Mouse (Mus musculus) liver, embryonic 11.5 days (tissue): Measurements from ENCODE around the gene Glis2. TPM values are rescaled to one million over a fixed set of nuclear protein-coding genes. Genes with fewer than 3 reads are reported as not detected.
A peak's percentile ranks its signal among the peaks of the same experiment; 100 is the strongest.

Source experiments
- ATAC-seq: fragments of 200-750 bp; cut with Nextera tagmentation; replicated peaks from 2 replicates; pipeline ENCODE4 v1.8.0; 2017; ENCODE audit warnings: moderate number of reproducible peaks, mild to moderate bottlenecking, moderate TSS enrichment, moderate library complexity; ENCODE audit not compliant: low FRiP score
- DNase-seq: peaks from one replicate; pipeline ENCODE4 v3.0.0-alpha.2; 2017; ENCODE audit warnings: low spot score
- H3K27ac ChIP-seq: fragments of 300-500 bp; sonication (generic); 2 replicates; pipeline ENCODE4 v1.5.1; 2014; ENCODE audit warnings: mild to moderate bottlenecking, low read depth, low read length, control low read depth
- H3K27me3 ChIP-seq: fragments of 300-500 bp; sonication (generic); replicated peaks from 2 replicates; pipeline ENCODE4 v1.6.1; 2014; ENCODE audit warnings: low read length, mixed read lengths; ENCODE audit not compliant: control insufficient read depth, insufficient read depth
- H3K36me3 ChIP-seq: fragments of 300-500 bp; sonication (generic); 2 replicates; pipeline ENCODE4 v1.6.1; 2014; ENCODE audit warnings: mild to moderate bottlenecking, low read length, moderate library complexity, mixed read lengths; ENCODE audit not compliant: control insufficient read depth, insufficient read depth
- H3K4me1 ChIP-seq: fragments of 300-500 bp; sonication (generic); replicated peaks from 2 replicates; pipeline ENCODE4 v1.6.1; 2014; ENCODE audit warnings: low read length, mixed read lengths; ENCODE audit not compliant: control insufficient read depth, insufficient read depth
- H3K4me2 ChIP-seq: fragments of 300-500 bp; sonication (generic); 2 replicates; pipeline ENCODE4 v1.6.1; 2014; ENCODE audit warnings: mild to moderate bottlenecking, control low read depth, moderate library complexity
- H3K4me3 ChIP-seq: fragments of 300-500 bp; sonication (generic); 2 replicates; pipeline ENCODE4 v1.5.1; 2014; ENCODE audit warnings: low read depth, low read length, control low read depth
- H3K9ac ChIP-seq: fragments of 300-500 bp; sonication (generic); 2 replicates; pipeline ENCODE4 v1.6.1; 2014; ENCODE audit warnings: low read depth, low read length, control low read depth
- H3K9me3 ChIP-seq: fragments of 300-500 bp; sonication (generic); 2 replicates; pipeline ENCODE4 v1.6.1; 2016; ENCODE audit warnings: low read length, inconsistent platforms, mixed read lengths; ENCODE audit not compliant: control insufficient read depth
- WGBS: fragments of 180-500 bp; shearing (Covaris S2); extraction: QIAGEN DNeasy Blood & Tissue Kit; methylation state at CpG from one replicate; pipeline ENCODE4 v1.1.7; 2014; 5-methylcytosine and 5-hydroxymethylcytosine counted together
- polyA plus RNA-seq: library from polyadenylated mRNA; unstranded; fragments of >200 nt; fragmentation: Nextera tagmentation; extraction: Ambion mirVana; gene quantifications from 2 replicates; pipeline ENCODE4 v1.2.1, GENCODE M21; 2014

Glis2 gene
- polyA plus RNA-seq, 1 experiment from 2014 or later = 10.8 TPM

DNA sequence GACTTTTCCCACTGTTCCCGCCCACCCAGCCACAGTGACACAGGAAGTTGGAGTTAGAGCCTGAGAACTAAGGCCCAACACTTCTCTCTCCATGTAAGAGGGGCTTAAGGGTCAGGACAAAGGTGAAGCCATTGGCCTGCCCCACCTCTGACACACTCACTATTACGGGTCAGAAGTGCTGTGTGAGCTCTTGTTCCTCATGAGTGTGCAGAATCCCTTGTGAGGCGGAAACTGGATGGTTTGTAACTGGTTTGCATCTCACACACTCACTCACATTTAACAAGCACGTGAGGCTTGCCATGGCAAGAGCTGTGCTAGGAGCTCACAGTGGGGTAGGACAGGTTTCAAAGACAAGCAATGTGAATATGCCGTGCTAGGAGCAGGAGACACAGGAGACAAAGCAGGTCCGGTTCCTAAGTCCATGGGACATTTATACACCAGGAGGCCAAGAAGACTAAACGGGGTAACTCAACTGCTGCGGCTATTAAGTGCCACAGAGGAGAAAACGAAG lies 62.1 kb downstream of the Glis2 start:
- Histone ChIP-seq H3K4me3 (no peak overlapping the region), H3K9ac (no peak overlapping the region), H3K4me1 (peaks cover 21% of the 10 kb centered on the region), H3K9me3 (no peaks in the 10 kb centered on the region), H3K27ac (peak overlapping the region; percentile 49), H3K36me3 (peaks cover 11% of the 10 kb centered on the region), H3K4me2 (no peak overlapping the region), H3K27me3 (no peaks in the 10 kb centered on the region)
- 75% methylated on average over 9 of the region's 9 CpGs for WGBS
- DNase-seq (no peak), ATAC-seq (no peak)

DNA sequence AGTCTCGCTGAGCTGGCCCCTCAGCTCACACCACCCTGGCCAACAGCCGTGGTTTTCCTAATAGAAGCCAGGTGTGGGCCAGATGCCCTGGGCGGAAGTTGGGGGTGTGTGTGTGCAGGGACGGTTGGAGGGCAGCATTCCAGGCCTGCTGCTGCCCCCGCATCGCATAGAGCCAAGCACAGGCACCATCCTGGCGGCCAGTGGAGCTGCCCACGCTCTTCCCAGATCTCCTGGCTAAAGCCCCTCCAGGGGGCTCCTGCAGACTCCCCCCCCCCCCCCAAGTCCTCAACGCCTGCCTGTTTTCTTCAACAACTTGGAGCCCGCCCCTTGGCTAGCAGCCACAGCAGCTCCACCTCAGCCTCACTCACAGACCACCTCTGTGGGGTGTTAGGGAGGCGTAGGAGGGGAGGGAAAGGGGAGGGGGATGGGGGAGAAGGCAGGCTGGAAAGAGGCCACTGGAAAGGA lies 64.3 kb downstream of the Glis2 start:
- DNase-seq (no peak), ATAC-seq (peak; percentile 19; the same call in 1 of the 2 replicates)
- Histone ChIP-seq H3K36me3 (peaks cover 13% of the 10 kb centered on the region), H3K27ac (peak overlapping the region; percentile 56; the same call in 1 of the 2 replicates), H3K27me3 (no peaks in the 10 kb centered on the region), H3K4me1 (peaks cover 21% of the 10 kb centered on the region), H3K9ac (no peak overlapping the region), H3K4me3 (no peak overlapping the region), H3K9me3 (no peaks in the 10 kb centered on the region), H3K4me2 (no peak overlapping the region)
- 45% methylated on average over 11 of the region's 11 CpGs for WGBS

DNA sequence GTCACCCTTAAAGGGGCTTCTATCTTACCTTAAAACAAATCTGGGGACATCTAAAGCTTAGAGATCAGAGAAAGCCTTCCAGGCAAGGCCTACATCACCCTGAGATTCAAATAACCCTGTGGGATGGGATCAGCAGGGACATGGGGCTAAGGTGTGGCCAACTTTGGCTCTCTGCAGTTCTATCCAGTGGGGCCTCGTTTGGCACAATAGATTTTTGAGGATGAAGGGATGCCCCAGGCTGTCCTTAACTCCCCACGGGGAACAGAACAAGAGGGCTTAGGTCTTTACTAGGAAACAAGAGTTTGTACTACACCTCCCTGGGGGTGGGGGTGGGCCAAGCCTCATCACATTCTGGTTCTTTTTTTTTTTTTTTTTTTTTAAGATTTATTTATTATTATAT lies 64.8 kb downstream of the Glis2 start:
- DNase-seq = no peak
- 59% methylated on average over 2 of the region's 2 CpGs for WGBS
- Histone ChIP-seq H3K4me3 (no peak overlapping the region), H3K27ac (peak overlapping the region; percentile 49; the same call in 1 of the 2 replicates), H3K4me2 (no peak overlapping the region), H3K36me3 (peaks cover 13% of the 10 kb centered on the region), H3K4me1 (peaks cover 21% of the 10 kb centered on the region), H3K9ac (no peak overlapping the region), H3K27me3 (no peaks in the 10 kb centered on the region), H3K9me3 (no peaks in the 10 kb centered on the region)
- ATAC-seq = no peak

DNA sequence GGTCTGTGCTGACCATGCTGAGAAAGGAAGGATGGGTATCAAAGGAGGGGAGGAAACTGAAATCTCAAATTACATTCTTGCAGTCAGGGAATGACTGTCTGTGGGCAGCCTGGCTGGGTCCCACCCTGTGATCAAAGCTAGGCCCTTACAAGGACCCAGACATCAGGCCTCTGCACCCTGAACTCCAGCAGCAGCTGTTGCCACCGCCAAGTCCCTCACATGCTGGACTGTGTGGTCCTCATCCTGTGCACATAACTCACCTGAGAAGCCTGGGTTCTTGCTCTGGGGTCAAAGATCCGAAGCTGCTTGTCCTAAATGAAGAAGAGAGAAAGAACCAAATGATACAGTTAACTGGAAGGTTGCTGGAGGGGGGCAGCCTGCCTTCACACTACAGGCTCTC lies 67.1 kb downstream of the Glis2 start:
- no peak for ATAC-seq
- Histone ChIP-seq H3K27ac (no peak overlapping the region), H3K36me3 (peaks cover 18% of the 10 kb centered on the region), H3K4me1 (peaks cover 9% of the 10 kb centered on the region), H3K9ac (no peak overlapping the region), H3K9me3 (no peaks in the 10 kb centered on the region), H3K27me3 (no peaks in the 10 kb centered on the region), H3K4me3 (no peak overlapping the region), H3K4me2 (no peak overlapping the region)
- WGBS = 79% methylated on average over 2 of the region's 2 CpGs
- no peak for DNase-seq

GRCm38 (mm10) chr16:4663806-4664205 lies 69.3 kb downstream of the Glis2 start:
- ATAC-seq = no peak
- Histone ChIP-seq H3K4me1 (0 out of 2 replicates have a peak, but pooled peaks cover 3% of the 10 kb centered on the region), H3K4me3 (no peak overlapping the region), H3K9me3 (no peaks in the 10 kb centered on the region), H3K9ac (no peak overlapping the region), H3K36me3 (peaks cover 19% of the 10 kb centered on the region), H3K4me2 (no peak overlapping the region), H3K27ac (no peak overlapping the region), H3K27me3 (no peaks in the 10 kb centered on the region)
- WGBS = 83% methylated on average over 2 of the region's 2 CpGs
- no peak for DNase-seq

DNA sequence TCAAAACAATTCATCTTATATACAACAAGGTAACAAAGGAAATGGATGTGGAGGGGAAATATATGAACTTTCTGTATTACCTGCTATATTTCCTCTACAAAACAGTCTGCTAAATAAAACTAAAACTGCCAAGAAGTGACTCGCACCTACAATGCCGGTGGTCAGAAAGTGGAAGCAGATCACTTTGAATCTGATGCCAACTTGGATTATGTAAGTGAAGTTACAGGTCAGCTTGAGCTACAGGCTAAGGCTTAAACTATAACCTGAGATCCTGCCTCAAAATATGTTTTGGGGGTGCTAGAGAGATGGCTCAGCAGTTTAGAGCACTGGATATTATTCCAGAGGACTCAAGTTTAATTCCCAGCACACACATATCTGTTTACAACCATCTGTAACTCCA lies 71.2 kb downstream of the Glis2 start:
- Histone ChIP-seq H3K9me3 (no peaks in the 10 kb centered on the region), H3K36me3 (peaks cover 21% of the 10 kb centered on the region), H3K9ac (no peak overlapping the region), H3K27ac (no peak overlapping the region), H3K27me3 (no peaks in the 10 kb centered on the region), H3K4me1 (no peaks in the 10 kb centered on the region), H3K4me3 (no peak overlapping the region), H3K4me2 (no peak overlapping the region)
- WGBS = 88% methylated on average over 2 of the region's 2 CpGs
- DNase-seq (no peak), ATAC-seq (no peak)

- DNase-seq = peak; percentile 63
- 39% methylated on average over 3 of the region's 3 CpGs for WGBS
- H3K36me3 ChIP-seq = peaks cover 15% of the 10 kb centered on the region
- no peak overlapping the region for H3K27ac ChIP-seq
- H3K4me3 ChIP-seq = no peak overlapping the region
- no peaks in the 10 kb centered on the region for H3K27me3 ChIP-seq
- no peaks in the 10 kb centered on the region for H3K9me3 ChIP-seq
- ATAC-seq = peak; percentile 78
- H3K4me2 ChIP-seq = no peak overlapping the region
- H3K4me1 ChIP-seq = no peaks in the 10 kb centered on the region
- no peak overlapping the region for H3K9ac ChIP-seq
Measured at GRCm38 (mm10) chr16:4667190-4667808, 72.8 kb downstream of the Glis2 start.

DNA sequence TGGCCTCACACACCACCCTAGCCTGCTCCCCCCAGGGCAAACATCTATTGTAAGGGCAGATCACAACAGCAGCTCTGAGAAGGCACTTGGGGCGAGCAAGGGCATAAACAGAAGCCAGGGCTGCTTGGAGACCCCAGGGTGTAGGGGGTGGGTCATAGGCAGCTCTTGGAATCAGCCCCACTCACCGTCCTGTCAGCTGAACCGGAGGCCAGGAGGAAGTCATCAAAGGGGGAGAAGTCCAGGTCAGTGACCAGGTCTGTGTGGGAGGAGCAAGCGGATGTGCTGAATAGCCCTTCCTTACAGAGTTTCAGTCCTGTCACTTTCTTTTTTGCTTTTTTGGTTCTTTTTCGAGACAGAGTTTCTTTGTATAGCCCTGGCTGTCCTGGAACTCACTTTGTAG lies 75.8 kb downstream of the Glis2 start:
- Histone ChIP-seq H3K4me1 (no peaks in the 10 kb centered on the region), H3K9ac (no peak overlapping the region), H3K36me3 (peaks cover 12% of the 10 kb centered on the region), H3K9me3 (no peaks in the 10 kb centered on the region), H3K4me2 (no peak overlapping the region), H3K4me3 (no peak overlapping the region), H3K27ac (no peak overlapping the region), H3K27me3 (no peaks in the 10 kb centered on the region)
- 73% methylated on average over 5 of the region's 5 CpGs for whole genome bisulfite sequencing
- ATAC-seq = no peak
- DNase-seq = no peak

GRCm38 (mm10) chr16:4674091-4674490 lies 79.6 kb downstream of the Glis2 start:
- no peak overlapping the region for H3K9ac ChIP-seq
- H3K36me3 ChIP-seq = peaks cover 6% of the 10 kb centered on the region; the same call in 1 of the 2 replicates
- H3K9me3 ChIP-seq = no peaks in the 10 kb centered on the region
- H3K4me3 ChIP-seq = no peak overlapping the region
- no peaks in the 10 kb centered on the region for H3K27me3 ChIP-seq
- no peak overlapping the region for H3K27ac ChIP-seq
- DNase-seq (no peak), ATAC-seq (no peak)
- peaks cover 12% of the 10 kb centered on the region for H3K4me1 ChIP-seq
- H3K4me2 ChIP-seq = no peak overlapping the region
- WGBS = 46% methylated on average over 4 of the region's 4 CpGs
